In the genomic region with DNA sequence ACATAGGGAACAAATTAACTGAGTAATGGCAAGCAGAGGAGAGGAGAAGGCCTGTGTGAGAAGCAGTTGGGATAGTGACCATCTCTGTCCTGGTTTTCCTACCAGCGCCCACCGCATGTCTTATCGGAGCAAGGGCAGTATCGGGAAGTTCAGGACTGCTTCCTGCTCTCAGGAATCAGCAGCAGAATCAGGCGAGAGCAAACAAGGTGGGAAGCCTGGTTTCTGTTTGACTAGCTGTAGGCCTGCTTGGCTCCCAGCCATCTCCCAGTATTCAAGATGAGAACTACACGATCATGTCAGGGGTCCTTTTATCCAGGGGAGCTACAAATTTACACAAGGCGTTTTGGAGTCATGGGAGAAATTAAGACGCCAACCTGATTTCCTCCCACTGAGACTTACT, we compare ENCODE assay signal across 30 mouse cellular contexts. TPM values are rescaled to one million over a fixed set of nuclear protein-coding genes. Genes with fewer than 3 reads are reported as not detected.
A peak's percentile ranks its signal among the peaks of the same experiment; 100 is the strongest.
DNase-seq lines count a peak whose midpoint lies in the region; ATAC-seq and TF ChIP-seq lines count a peak whose summit lies in the region.
"Had no signal": no experiment of that assay in that cellular context is flagged by ENCODE, and none has a peak within 500 bp of the region (broad histone marks: within the 10 kb centered on the region; RNA-seq: fewer than 3 reads in every experiment).

No protein-coding gene starts in this region.

- H3K9ac ChIP-seq in lung, embryonic 14.5 days = no peak overlapping the region
- H3K9ac ChIP-seq: embryonic facial prominence, embryonic 12.5 days; heart, embryonic 15.5 days; hindbrain, embryonic 12.5 days; intestine, embryonic 15.5 days; limb, embryonic 13.5 days; midbrain, embryonic 13.5 days; neural tube, embryonic 13.5 days had no signal

- no peak for TF ChIP-seq POLR2A in lung, adult 2 months (IDR thresholded peaks at IDR 0.05; ENCODE audit: borderline replicate concordance, extremely low read depth, low read depth, low read length)

- no peak for ATAC-seq in lung, embryonic 14.5 days (ENCODE audit: insufficient read depth)
- ATAC-seq: forebrain, embryonic 14.5 days; hindbrain, postnatal 0 days; intestine, embryonic 15.5 days; midbrain, embryonic 13.5 days had no signal

- peak overlapping the region; percentile 20; the same call in 1 of the 2 replicates for H3K4me2 ChIP-seq in lung, embryonic 14.5 days
- H3K4me2 ChIP-seq: embryonic facial prominence, embryonic 12.5 days; heart, embryonic 15.5 days; hindbrain, embryonic 12.5 days; intestine, embryonic 15.5 days; limb, embryonic 13.5 days; liver, embryonic 11.5 days; midbrain, embryonic 13.5 days; neural tube, embryonic 13.5 days had no signal

- no peaks in the 10 kb centered on the region for H3K4me1 ChIP-seq in lung, embryonic 14.5 days (ENCODE audit: insufficient read depth)
- H3K4me1 ChIP-seq in lung, adult 2 months (ENCODE audit: control insufficient read depth, insufficient read depth, low read length) = no peaks in the 10 kb centered on the region; the same call in 1 of the 2 replicates
- H3K4me1 ChIP-seq: embryonic facial prominence, embryonic 12.5 days; heart, embryonic 10.5 days; heart, embryonic 15.5 days; hindbrain, embryonic 12.5 days; intestine, embryonic 15.5 days; midbrain, embryonic 13.5 days; neural tube, embryonic 13.5 days had no signal

- H3K36me3 ChIP-seq in lung, embryonic 14.5 days (ENCODE audit: insufficient read depth) = no peaks in the 10 kb centered on the region
- H3K36me3 ChIP-seq: embryonic facial prominence, embryonic 12.5 days; heart, embryonic 10.5 days; heart, embryonic 15.5 days; hindbrain, embryonic 12.5 days; intestine, embryonic 15.5 days; limb, embryonic 13.5 days; midbrain, embryonic 13.5 days; neural tube, embryonic 13.5 days had no signal

- H3K9me3 ChIP-seq in lung, embryonic 14.5 days (ENCODE audit: low read depth, low read length) = no peaks in the 10 kb centered on the region
- H3K9me3 ChIP-seq: embryonic facial prominence, embryonic 12.5 days; heart, embryonic 10.5 days; heart, embryonic 15.5 days; hindbrain, embryonic 12.5 days; intestine, embryonic 15.5 days; limb, embryonic 13.5 days; midbrain, embryonic 13.5 days; neural tube, embryonic 13.5 days had no signal

- H3K4me3 ChIP-seq in lung, embryonic 14.5 days (ENCODE audit: low read depth, low read length) = no peak overlapping the region
- H3K4me3 ChIP-seq in lung, adult 2 months (replicated peaks; ENCODE audit: extremely low read depth, low read depth, low read length) = no peak overlapping the region
- H3K4me3 ChIP-seq: embryonic facial prominence, embryonic 12.5 days; heart, embryonic 10.5 days; heart, embryonic 15.5 days; hindbrain, embryonic 12.5 days; intestine, embryonic 15.5 days; layer of hippocampus, adult 2 months; limb, embryonic 13.5 days; midbrain, embryonic 13.5 days; neural tube, embryonic 13.5 days had no signal

- peak overlapping the region; percentile 82 for H3K27ac ChIP-seq in lung, embryonic 14.5 days (ENCODE audit: low read depth)
- H3K27ac ChIP-seq: embryonic facial prominence, embryonic 12.5 days; heart, embryonic 10.5 days; heart, embryonic 15.5 days; hindbrain, embryonic 12.5 days; hindbrain, postnatal 0 days; intestine, embryonic 15.5 days; layer of hippocampus, adult 2 months; limb, embryonic 13.5 days; macrophage; midbrain, embryonic 13.5 days; neural tube, embryonic 13.5 days had no signal

- peak; percentile 6 to 8 for DNase-seq in cerebellum, postnatal 10 days
- no peak for DNase-seq in cerebellum, postnatal 4 days (ENCODE audit: low spot score in 2 of 2)
- DNase-seq in lung, embryonic 14.5 days = peak; percentile 71
- DNase-seq in lung, adult 2 months = no peak
- peak; percentile 55 to 56 for DNase-seq in lung, postnatal 4 days
- no peak for DNase-seq in right cerebral cortex, adult 2 months (ENCODE audit: low spot score in 2 of 2)
- no peak for DNase-seq in right cerebral cortex, postnatal 4 days
- DNase-seq: adrenal gland, adult 8-10 months; cerebellum, adult 8-10 months; cerebellum, postnatal 36 days; embryo, embryonic 11 days; gastrocnemius, postnatal 14 days; heart, adult 11 months; heart, postnatal 36 days; kidney, adult 9 months; thymus, adult 2 months; thymus, postnatal 36 days had no signal

- WGBS in lung, embryonic 14.5 days = 55% methylated on average over 8 of the region's 8 CpGs
- WGBS in lung, adult 2 months = 58% methylated on average over 8 of the region's 8 CpGs

- H3K27me3 ChIP-seq in lung, embryonic 14.5 days (ENCODE audit: insufficient read depth, low read length) = no peaks in the 10 kb centered on the region
- H3K27me3 ChIP-seq: embryonic facial prominence, embryonic 12.5 days; heart, embryonic 15.5 days; hindbrain, embryonic 12.5 days; intestine, embryonic 15.5 days; limb, embryonic 13.5 days; midbrain, embryonic 13.5 days; neural tube, embryonic 13.5 days had no signal

- TF ChIP-seq CTCF in lung, embryonic 14.5 days (IDR thresholded peaks at IDR 0.05; ENCODE audit: low read depth) = no peak
- no peak for TF ChIP-seq CTCF in lung, adult 2 months (IDR thresholded peaks at IDR 0.05; ENCODE audit: insufficient read depth, low read length)

RNA-seq across cellular contexts. Expression of a gene that starts 8.2 kb away (rescaled TPM):
- polyA plus RNA-seq in lung, embryonic 14.5 days (2014; fragmentation: Nextera tagmentation; extraction: Ambion mirVana) = 178 and 206 TPM in 2 replicates
- polyA plus RNA-seq in lung, adult 2 months (2012; rRNA removed) = 532 and 587 TPM in 2 replicates
- polyA plus RNA-seq: embryonic facial prominence, embryonic 12.5 days; forebrain, embryonic 14.5 days; hindbrain, embryonic 12.5 days; hindbrain, postnatal 0 days; limb, embryonic 13.5 days; macrophage had no signal

Comparison
In these comparisons a context has a peak if more than half of its experiments do, and no peak if none do; other contexts are left out.
1. DNase-seq: peak in cerebellum, postnatal 10 days (2 of 2), lung, embryonic 14.5 days (single experiment) and lung, postnatal 4 days (2 of 2); none in cerebellum, postnatal 4 days (0 of 2), lung, adult 2 months (single experiment), right cerebral cortex, adult 2 months (0 of 2) and right cerebral cortex, postnatal 4 days (single experiment).